Mouse (Mus musculus): Measurements from ENCODE around the gene Hist1h3a.

Gene Hist1h3a

GRCm38 (mm10) chr13:23761871-23762821 is at the start of gene Hist1h3a:
Gene Hist1h3a (minus strand): TSS chr13:23762386.
- in situ Hi-C loops (cut with MboI; ENCODE audit: low sequenced_read_pairs) = loop anchor here (25.0 kb wide), 1 partner anchor 1725 kb away; the partner anchor contains the start of genes Hist1h2ag, Hist1h2ah, Hist1h2bj and Hist1h2bk

GRCm38 (mm10) chr13:23806422-23807052 is 44.4 kb upstream of the Hist1h3a start, which contains the start of gene Slc17a2:
Gene Slc17a2 (plus strand): TSS chr13:23806993.
- in situ Hi-C loops (cut with MboI; ENCODE audit: low sequenced_read_pairs) = no loop called here

GRCm38 (mm10) chr13:23804532-23804931 is 42.3 kb upstream of the Hist1h3a start:
- in situ Hi-C loops (cut with MboI; ENCODE audit: low sequenced_read_pairs) = no loop called here

GRCm38 (mm10) chr13:23799405-23799804 is 37.2 kb upstream of the Hist1h3a start:
- in situ Hi-C loops (cut with MboI; ENCODE audit: low sequenced_read_pairs) = no loop called here

- in situ Hi-C loops (cut with MboI; ENCODE audit: low sequenced_read_pairs) = no loop called here
Observed at GRCm38 (mm10) chr13:23792520-23792919, 30.3 kb upstream of the Hist1h3a start.

GRCm38 (mm10) chr13:23779025-23779424 is 16.8 kb upstream of the Hist1h3a start:
- in situ Hi-C loops (cut with MboI; ENCODE audit: low sequenced_read_pairs) = no loop called here

GRCm38 (mm10) chr13:23778339-23778738 is 16.2 kb upstream of the Hist1h3a start:
- in situ Hi-C loops (cut with MboI; ENCODE audit: low sequenced_read_pairs) = no loop called here

- in situ Hi-C loops (cut with MboI; ENCODE audit: low sequenced_read_pairs) = loop anchor here (25.0 kb wide), 1 partner anchor 1735 kb away; the partner anchor contains the start of genes Hist1h2ag, Hist1h2ah, Hist1h2bj and Hist1h2bk
Observed at GRCm38 (mm10) chr13:23772561-23773313, 10.6 kb upstream of the Hist1h3a start.

- in situ Hi-C loops (cut with MboI; ENCODE audit: low sequenced_read_pairs) = loop anchor here (25.0 kb wide), 1 partner anchor 1732 kb away; the partner anchor contains the start of genes Hist1h2ag, Hist1h2ah, Hist1h2bj and Hist1h2bk
Observed at GRCm38 (mm10) chr13:23769613-23770012, 7.4 kb upstream of the Hist1h3a start, which contains the start of gene Trim38. Gene Trim38 (plus strand): TSS chr13:23769913.

- in situ Hi-C loops (cut with MboI; ENCODE audit: low sequenced_read_pairs) = loop anchor here (25.0 kb wide), 1 partner anchor 1732 kb away; the partner anchor contains the start of genes Hist1h2ag, Hist1h2ah, Hist1h2bj and Hist1h2bk
Observed at GRCm38 (mm10) chr13:23768834-23769397, 6.7 kb upstream of the Hist1h3a start.

- in situ Hi-C loops (cut with MboI; ENCODE audit: low sequenced_read_pairs) = loop anchor here (25.0 kb wide), 1 partner anchor 1729 kb away; the partner anchor contains the start of genes Hist1h2ag, Hist1h2ah, Hist1h2bj and Hist1h2bk
Observed at GRCm38 (mm10) chr13:23766772-23767171, 4.6 kb upstream of the Hist1h3a start.

- in situ Hi-C loops (cut with MboI; ENCODE audit: low sequenced_read_pairs) = loop anchor here (25.0 kb wide), 1 partner anchor 1728 kb away; the partner anchor contains the start of genes Hist1h2ag, Hist1h2ah, Hist1h2bj and Hist1h2bk
Observed at GRCm38 (mm10) chr13:23765172-23765513, 3.0 kb upstream of the Hist1h3a start.

GRCm38 (mm10) chr13:23764324-23765171 is 2.4 kb upstream of the Hist1h3a start:
- in situ Hi-C loops (cut with MboI; ENCODE audit: low sequenced_read_pairs) = loop anchor here (25.0 kb wide), 1 partner anchor 1727 kb away; the partner anchor contains the start of genes Hist1h2ag, Hist1h2ah, Hist1h2bj and Hist1h2bk

GRCm38 (mm10) chr13:23763586-23764323 is 1.6 kb upstream of the Hist1h3a start, which contains the start of gene Hist1h1a:
Gene Hist1h1a (plus strand): TSS chr13:23763666.
- in situ Hi-C loops (cut with MboI; ENCODE audit: low sequenced_read_pairs) = loop anchor here (25.0 kb wide), 1 partner anchor 1726 kb away; the partner anchor contains the start of genes Hist1h2ag, Hist1h2ah, Hist1h2bj and Hist1h2bk

- in situ Hi-C loops (cut with MboI; ENCODE audit: low sequenced_read_pairs) = loop anchor here (25.0 kb wide), 1 partner anchor 1726 kb away; the partner anchor contains the start of genes Hist1h2ag, Hist1h2ah, Hist1h2bj and Hist1h2bk
Observed at GRCm38 (mm10) chr13:23763242-23763585, 1.0 kb upstream of the Hist1h3a start.

GRCm38 (mm10) chr13:23760972-23761864 is 968 bp downstream of the Hist1h3a start, which contains the start of gene Hist1h4a:
Gene Hist1h4a (minus strand): TSS chr13:23761230.
- in situ Hi-C loops (cut with MboI; ENCODE audit: low sequenced_read_pairs) = loop anchor here (25.0 kb wide), 1 partner anchor 1724 kb away; the partner anchor contains the start of genes Hist1h2ag, Hist1h2ah, Hist1h2bj and Hist1h2bk
